Mouse (Mus musculus) heart, embryonic 14.5 days (tissue): ENCODE measurements around the gene Tmem151a. TPM values are rescaled to one million over a fixed set of nuclear protein-coding genes. Genes with fewer than 3 reads are reported as not detected.
A peak's percentile ranks its signal among the peaks of the same experiment; 100 is the strongest.
"Not testable (repeated sequence)": the region's sequence is repeated elsewhere in the genome, so short reads cannot be mapped to it uniquely, and the experiment has no call there.

ENCODE experiments used
- ATAC-seq: fragments of 200-750 bp; cut with Nextera tagmentation; 2 replicates; pipeline ENCODE4 v1.8.0; 2017; ENCODE audit warnings: low read depth, moderate TSS enrichment; ENCODE audit not compliant: insufficient number of reproducible peaks, insufficient read depth, low FRiP score
- H3K27ac ChIP-seq, 2 experiments: fragments of 200-500 bp in 1 of 2; fragments of 300-500 bp in 1 of 2; sonication (generic) in 1 of 2; replicated peaks in 1 of 2; 2 replicates each; pipeline ENCODE4 v1.5.1; 2012 to 2014; ENCODE audit warnings: low read depth in 2 of 2, low read length in 2 of 2, control low read depth in 1 of 2, mild to moderate bottlenecking in 1 of 2, mixed read lengths in 1 of 2; ENCODE audit not compliant: control insufficient read depth in 1 of 2, insufficient read depth in 1 of 2
- H3K27me3 ChIP-seq: fragments of 300-500 bp; sonication (generic); 2 replicates; pipeline ENCODE4 v1.6.1; 2014; ENCODE audit warnings: mild to moderate bottlenecking, low read length, control low read depth; ENCODE audit not compliant: control insufficient read depth, insufficient read depth
- H3K36me3 ChIP-seq: fragments of 300-500 bp; sonication (generic); 2 replicates; pipeline ENCODE4 v1.6.1; 2014; ENCODE audit warnings: mild to moderate bottlenecking, control low read depth, low read length, mixed read lengths; ENCODE audit not compliant: control insufficient read depth, insufficient read depth
- H3K4me1 ChIP-seq, 2 experiments: fragments of 200-500 bp in 1 of 2; fragments of 300-500 bp in 1 of 2; sonication (generic) in 1 of 2; 2 replicates each; pipeline ENCODE4 v1.6.1; 2012 to 2014; ENCODE audit warnings: low read length in 2 of 2, control low read depth in 1 of 2, mixed read lengths in 1 of 2; ENCODE audit not compliant: control insufficient read depth in 2 of 2, insufficient read depth in 2 of 2
- H3K4me2 ChIP-seq: fragments of 300-500 bp; sonication (generic); 2 replicates; pipeline ENCODE4 v1.6.1; 2014; ENCODE audit warnings: mild to moderate bottlenecking, low read length
- H3K4me3 ChIP-seq, 2 experiments: fragments of 200-500 bp in 1 of 2; fragments of 300-500 bp in 1 of 2; sonication (generic) in 1 of 2; 2 replicates each; pipeline ENCODE4 v1.5.1; 2012 to 2014; ENCODE audit warnings: low read length in 2 of 2, mild to moderate bottlenecking in 2 of 2, control low read depth in 1 of 2, low read depth in 1 of 2, moderate library complexity in 1 of 2; ENCODE audit not compliant: control insufficient read depth in 1 of 2, insufficient read depth in 1 of 2
- H3K9ac ChIP-seq: fragments of 300-500 bp; sonication (generic); 2 replicates; pipeline ENCODE4 v1.6.1; 2014; ENCODE audit warnings: mild to moderate bottlenecking, low read length
- H3K9me3 ChIP-seq: fragments of 300-500 bp; sonication (generic); 2 replicates; pipeline ENCODE4 v1.6.1; 2016; ENCODE audit warnings: low read length, control low read depth; ENCODE audit not compliant: control insufficient read depth
- WGBS: fragments of 180-500 bp; shearing (Covaris S2); extraction: QIAGEN DNeasy Blood & Tissue Kit; methylation state at CpG from one replicate; pipeline ENCODE4 v1.1.7; 2014; 5-methylcytosine and 5-hydroxymethylcytosine counted together
- polyA plus RNA-seq: library from polyadenylated mRNA; unstranded; fragments of >200 nt; fragmentation: Nextera tagmentation; extraction: Ambion mirVana; gene quantifications from 2 replicates; pipeline ENCODE4 v1.2.1, GENCODE M21; 2014

Gene Tmem151a
- polyA plus RNA-seq, 1 experiment from 2014 or later = 3.7 TPM

DNA sequence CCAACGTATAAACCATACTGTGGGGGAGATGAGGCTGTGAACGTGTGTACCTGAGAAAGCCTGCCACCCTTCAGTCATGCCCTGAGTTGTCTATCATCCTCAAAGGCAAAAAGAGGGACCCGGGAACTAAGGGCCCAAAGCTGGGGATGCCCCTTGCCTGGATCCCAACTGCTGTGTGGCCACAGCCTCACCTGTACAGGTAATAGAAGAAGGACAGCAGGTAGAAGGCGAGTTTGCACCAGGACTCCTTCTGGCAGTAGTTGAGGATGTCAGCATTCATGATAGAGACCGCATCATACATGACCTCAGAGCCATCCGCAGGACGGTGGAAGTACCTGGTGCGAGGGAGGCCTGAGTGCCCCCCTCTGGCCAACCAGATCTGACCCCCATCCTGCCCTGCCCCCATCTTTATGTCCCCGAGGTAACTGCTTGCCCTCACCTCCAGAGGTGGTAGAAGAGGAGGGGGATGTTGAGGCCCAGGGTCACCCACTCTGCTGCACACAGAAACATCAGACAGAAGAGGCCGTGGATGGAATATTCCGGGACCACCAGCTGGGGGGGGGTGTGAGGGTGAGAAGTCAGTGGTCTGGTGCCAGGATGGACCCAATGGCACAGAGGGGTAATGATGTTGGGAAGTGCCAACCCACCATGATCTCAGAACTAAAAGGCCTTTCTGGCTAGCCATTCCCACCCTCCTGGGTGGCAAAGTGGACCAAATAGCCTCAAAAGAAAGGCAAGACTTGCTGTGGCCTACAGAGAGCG, 8.3 kb upstream of the Tmem151a start:
- H3K27me3 ChIP-seq = 0 out of 2 replicates have a peak, but pooled peaks cover 3% of the 10 kb centered on the region
- no peak overlapping the region for H3K4me3 ChIP-seq
- no peak overlapping the region for H3K4me2 ChIP-seq
- H3K4me1 ChIP-seq = peaks cover 11 to 39% of the 10 kb centered on the region in 2 experiments
- H3K9me3 ChIP-seq = no peaks in the 10 kb centered on the region
- no peak overlapping the region for H3K9ac ChIP-seq
- 73% methylated on average over 12 of the region's 12 CpGs for WGBS
- H3K36me3 ChIP-seq = peaks cover 39% of the 10 kb centered on the region
- no peak for ATAC-seq
- no peak overlapping the region for H3K27ac ChIP-seq

DNA sequence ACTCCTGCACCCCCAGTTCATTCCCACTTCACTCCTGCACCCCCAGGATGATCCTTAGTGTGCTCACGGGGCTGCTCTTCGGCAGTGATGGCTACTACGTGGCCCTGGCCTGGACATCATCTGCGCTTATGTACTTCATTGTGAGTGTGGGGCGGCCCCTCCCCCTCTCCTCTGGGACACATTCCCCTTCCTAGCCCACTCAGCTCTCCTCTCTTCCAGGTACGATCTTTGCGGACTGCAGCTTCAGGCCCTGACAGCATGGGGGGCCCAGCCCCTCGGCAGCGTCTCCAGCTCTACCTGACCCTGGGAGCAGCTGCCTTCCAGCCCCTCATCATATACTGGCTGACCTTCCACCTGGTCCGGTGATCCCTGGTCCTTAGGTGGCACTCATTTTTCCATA, 6.8 kb upstream of the Tmem151a start:
- 88% methylated on average over 10 of the region's 10 CpGs for WGBS
- peaks cover 11 to 35% of the 10 kb centered on the region in 2 experiments for H3K4me1 ChIP-seq
- no peak for ATAC-seq

GRCm38 (mm10) chr19:5089324-5089723, 4.0 kb upstream of the Tmem151a start:
- no peak overlapping the region for H3K27ac ChIP-seq
- H3K4me3 ChIP-seq = peak overlapping the region; percentile 67 to 78
- 91% methylated on average over 4 of the region's 4 CpGs for WGBS
- H3K27me3 ChIP-seq = peaks cover 20% of the 10 kb centered on the region
- peaks cover 18 to 28% of the 10 kb centered on the region in 2 experiments for H3K4me1 ChIP-seq
- H3K9me3 ChIP-seq = no peaks in the 10 kb centered on the region
- H3K9ac ChIP-seq = peak overlapping the region; percentile 85
- H3K36me3 ChIP-seq = peaks cover 39% of the 10 kb centered on the region
- peak overlapping the region; percentile 74 for H3K4me2 ChIP-seq
- ATAC-seq = no peak

More for the DNA sequence above, 6.8 kb upstream of the Tmem151a start:
- Histone ChIP-seq H3K27me3 (no peaks in the 10 kb centered on the region), H3K9ac (no peak overlapping the region), H3K4me3 (no peak overlapping the region), H3K36me3 (peaks cover 39% of the 10 kb centered on the region), H3K9me3 (no peaks in the 10 kb centered on the region), H3K27ac (no peak overlapping the region), H3K4me2 (no peak overlapping the region)

DNA sequence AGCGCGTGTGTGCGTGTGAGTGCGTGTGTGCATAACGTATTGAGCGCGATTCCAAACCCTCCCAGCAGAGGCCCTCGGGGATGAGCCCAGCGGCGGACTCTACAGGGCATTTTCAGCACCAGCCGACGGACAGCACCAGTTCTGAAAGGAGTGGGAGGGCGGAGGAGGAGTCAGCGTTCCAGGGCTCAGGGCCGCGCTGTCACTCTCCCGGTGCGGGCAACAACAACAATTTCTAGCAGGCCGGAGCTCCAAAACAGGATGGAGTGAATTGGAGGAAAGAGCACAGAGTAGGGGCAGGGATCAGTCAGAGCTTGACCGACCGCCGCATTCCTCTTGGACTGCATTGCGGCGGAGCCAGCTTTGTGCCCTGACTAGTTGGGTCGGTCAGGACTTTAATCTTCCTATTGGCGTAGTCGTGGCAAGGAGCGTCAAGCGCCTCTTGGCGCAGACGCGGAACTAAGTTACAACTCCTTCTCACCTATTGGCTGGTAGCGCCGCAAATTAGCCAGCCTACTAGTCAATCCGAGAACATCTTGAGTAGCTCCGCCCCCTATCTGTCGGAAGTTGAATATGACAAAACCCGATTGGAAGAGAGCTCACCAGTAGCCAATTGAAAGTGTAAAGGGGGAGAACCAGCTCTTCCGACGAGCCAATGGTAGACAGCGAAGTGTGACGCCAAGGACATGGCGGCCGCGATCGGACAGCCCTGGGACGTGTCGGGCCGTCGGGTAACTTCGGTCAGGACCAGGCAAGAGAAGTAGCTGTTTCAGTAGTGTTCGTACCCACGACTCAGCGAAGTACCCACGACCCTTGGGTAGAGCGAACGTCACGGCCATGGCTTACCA, 2.8 kb upstream of the Tmem151a start, which contains the start of gene Yif1a:
Gene Yif1a (plus strand): TSS at position 655 of the 845 bp plus-strand sequence.
- no peaks in the 10 kb centered on the region for H3K9me3 ChIP-seq
- peak within 1 kb of the TSS; percentile 74 for H3K4me2 ChIP-seq
- peak within 1 kb of the TSS; percentile 53 to 75 for H3K27ac ChIP-seq
- under 1% methylated on average over 58 of the region's 58 CpGs for WGBS
- H3K4me3 ChIP-seq = peak within 1 kb of the TSS; percentile 67 to 78
- H3K4me1 ChIP-seq = peaks cover 15 to 20% of the 10 kb centered on the region in 2 experiments
- peak; percentile 87 for ATAC-seq
- peaks cover 37% of the 10 kb centered on the region for H3K36me3 ChIP-seq
- peaks cover 33% of the 10 kb centered on the region for H3K27me3 ChIP-seq
- peak within 1 kb of the TSS; percentile 85 for H3K9ac ChIP-seq

DNA sequence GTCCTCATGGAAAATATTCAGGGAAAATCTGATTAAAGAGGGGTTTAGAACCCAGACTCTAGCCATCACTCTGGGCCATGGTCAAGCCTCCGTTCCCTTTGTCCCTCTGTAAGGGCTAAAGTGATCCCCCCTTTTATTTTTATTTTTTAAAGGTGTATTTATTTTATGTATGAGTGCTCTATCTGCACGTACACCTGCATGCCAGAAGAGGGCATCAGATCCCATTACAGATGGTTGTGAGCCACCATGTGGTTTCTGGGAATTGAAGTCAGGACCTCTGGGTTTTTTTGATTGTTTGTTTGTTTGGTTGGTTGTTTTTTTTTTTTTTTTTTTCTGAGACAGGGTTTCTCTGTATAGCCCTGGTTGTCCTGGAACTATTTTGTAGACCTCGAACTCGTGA, 1.2 kb upstream of the Tmem151a start:
- H3K9me3 ChIP-seq, H3K27ac ChIP-seq, H3K4me2 ChIP-seq, H3K4me3 ChIP-seq, ATAC-seq, H3K9ac ChIP-seq: not testable (repeated sequence)
- H3K36me3 ChIP-seq = peaks cover 21% of the 10 kb centered on the region
- H3K4me1 ChIP-seq = peaks cover 15 to 20% of the 10 kb centered on the region in 2 experiments
- WGBS = 48% methylated on average over 4 of the region's 4 CpGs
- peaks cover 48% of the 10 kb centered on the region for H3K27me3 ChIP-seq

DNA sequence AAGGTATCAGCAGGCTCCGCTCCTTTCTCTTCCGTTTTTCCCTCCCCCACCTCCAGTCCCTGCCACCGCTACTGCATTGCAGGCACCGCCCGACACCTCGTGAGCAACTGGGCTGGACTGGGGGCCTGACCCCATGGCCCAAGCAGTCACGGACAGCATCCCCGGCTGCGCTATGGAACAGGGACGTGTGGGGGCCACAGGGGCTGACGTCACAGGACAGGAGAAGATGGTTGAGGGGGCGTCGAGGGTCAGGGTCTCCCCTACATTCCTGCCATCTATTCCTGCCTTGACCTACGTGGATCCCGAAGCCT, 542 bp downstream of the Tmem151a start:
- H3K4me2 ChIP-seq = peak overlapping the region; percentile 89
- peak overlapping the region; percentile 51 to 54 for H3K4me3 ChIP-seq
- H3K27me3 ChIP-seq = peaks cover 61% of the 10 kb centered on the region
- peaks cover 15 to 20% of the 10 kb centered on the region in 2 experiments for H3K4me1 ChIP-seq
- ATAC-seq = no peak
- H3K9ac ChIP-seq = peak overlapping the region; percentile 55; the same call in 1 of the 2 replicates
- peaks cover 4% of the 10 kb centered on the region; the same call in 1 of the 2 replicates for H3K36me3 ChIP-seq
- no peak overlapping the region for H3K27ac ChIP-seq
- no peaks in the 10 kb centered on the region for H3K9me3 ChIP-seq
- 4% methylated on average over 15 of the region's 15 CpGs for WGBS

DNA sequence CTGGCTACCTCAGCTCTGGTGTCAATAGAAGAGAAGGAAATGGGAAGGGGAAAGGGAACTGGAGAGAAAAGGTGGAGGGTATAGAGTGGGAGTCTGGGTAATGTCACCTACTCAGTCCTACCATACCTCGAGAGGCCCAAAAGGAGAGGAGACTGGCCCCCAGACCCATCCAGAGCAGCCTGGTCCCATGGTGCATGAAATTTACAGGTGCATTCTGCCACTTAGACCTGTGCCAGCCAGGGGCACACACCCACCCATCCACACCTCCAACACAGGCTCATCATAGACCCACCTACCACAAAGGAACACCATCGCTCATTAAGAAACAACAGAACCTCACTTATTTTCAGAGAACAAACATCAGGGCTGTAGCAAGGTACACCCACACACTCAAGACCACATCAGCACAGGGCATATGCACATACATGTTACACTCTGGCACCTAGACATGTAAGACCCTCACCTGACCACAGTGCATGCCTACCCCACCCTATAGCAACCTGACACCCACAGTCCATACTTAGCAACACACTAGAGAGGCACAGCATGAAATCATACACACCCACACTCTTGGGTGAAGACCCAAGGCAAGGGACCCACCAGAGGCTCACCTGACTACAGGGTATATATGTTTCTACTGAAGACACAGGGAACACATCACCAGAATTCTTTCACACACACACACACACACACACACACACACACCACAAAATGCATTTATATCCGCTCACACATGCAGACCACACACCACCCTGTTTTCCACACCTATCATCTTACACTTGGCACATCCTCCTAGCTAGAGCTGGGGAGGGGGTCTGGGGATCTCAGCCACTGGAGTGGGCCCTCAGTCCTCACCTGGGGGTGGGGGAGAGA, 1.1 kb downstream of the Tmem151a start:
- H3K4me2 ChIP-seq = no peak overlapping the region
- no peak overlapping the region for H3K27ac ChIP-seq

More for the DNA sequence above, 1.1 kb downstream of the Tmem151a start:
- Histone ChIP-seq H3K9me3 (no peaks in the 10 kb centered on the region), H3K4me3 (peak overlapping the region; percentile 51 to 54; a peak in 2 of 4 replicates), H3K9ac (no peak overlapping the region), H3K4me1 (peaks cover 13 to 18% of the 10 kb centered on the region in 2 experiments), H3K27me3 (peaks cover 63% of the 10 kb centered on the region), H3K36me3 (no peaks in the 10 kb centered on the region)
- ATAC-seq = no peak
- WGBS = 68% methylated on average over 3 of the region's 3 CpGs
